Comparison of ENCODE assay signal across 19 mouse cellular contexts in genomic region chr17:10371472-10371871, GRCm38 (mm10). TPM values are rescaled to one million over a fixed set of nuclear protein-coding genes. Genes with fewer than 3 reads are reported as not detected.
A peak's percentile ranks its signal among the peaks of the same experiment; 100 is the strongest.
DNase-seq lines count a peak whose midpoint lies in the region; ATAC-seq and TF ChIP-seq lines count a peak whose summit lies in the region.
"Had no signal": no experiment of that assay in that cellular context is flagged by ENCODE, and none has a peak within 500 bp of the region (broad histone marks: within the 10 kb centered on the region; RNA-seq: fewer than 3 reads in every experiment).

No protein-coding gene starts in this region.

- TF ChIP-seq CTCF in kidney, adult 2 months (conservative IDR thresholded peaks at IDR 0.05; ENCODE audit: insufficient read depth, insufficient read length, low read depth, low read length), result no peak

- no peak overlapping the region for H3K4me3 ChIP-seq in kidney, adult 2 months (ENCODE audit: insufficient read depth, low read depth, low read length)
- no peak overlapping the region for H3K4me3 ChIP-seq in kidney, embryonic 16.5 days (ENCODE audit: low read length)
- no peak overlapping the region for H3K4me3 ChIP-seq in heart, embryonic 13.5 days
- no peak overlapping the region for H3K4me3 ChIP-seq in hindbrain, embryonic 11.5 days (ENCODE audit: low read depth, low read length)
- H3K4me3 ChIP-seq: hindbrain, embryonic 10.5 days; neural tube, embryonic 12.5 days; stomach, embryonic 15.5 days had no signal

- H3K4me2 ChIP-seq in kidney, embryonic 16.5 days (replicated peaks; ENCODE audit: low read depth, low read length), result no peak overlapping the region
- no peak overlapping the region for H3K4me2 ChIP-seq in heart, embryonic 13.5 days
- H3K4me2 ChIP-seq in hindbrain, embryonic 11.5 days (replicated peaks; ENCODE audit: low read depth, low read length), result no peak overlapping the region
- H3K4me2 ChIP-seq: lung, embryonic 14.5 days; neural tube, embryonic 12.5 days; stomach, embryonic 15.5 days had no signal

- 54% methylated on average over 8 of the region's 8 CpGs for WGBS in kidney, adult 2 months
- 62% methylated on average over 8 of the region's 8 CpGs for WGBS in kidney, embryonic 16.5 days
- 66% methylated on average over 8 of the region's 8 CpGs for WGBS in heart, embryonic 13.5 days
- 76% methylated on average over 8 of the region's 8 CpGs for WGBS in hindbrain, embryonic 11.5 days

- no peaks in the 10 kb centered on the region for H3K27me3 ChIP-seq in kidney, adult 2 months (replicated peaks; ENCODE audit: control insufficient read depth, insufficient read depth, low read length)
- no peaks in the 10 kb centered on the region for H3K27me3 ChIP-seq in kidney, embryonic 16.5 days (ENCODE audit: insufficient read depth, low read length)
- H3K27me3 ChIP-seq in heart, embryonic 13.5 days (replicated peaks), result no peaks in the 10 kb centered on the region
- H3K27me3 ChIP-seq in hindbrain, embryonic 11.5 days (ENCODE audit: control insufficient read depth, insufficient read depth, low read length), result no peaks in the 10 kb centered on the region
- H3K27me3 ChIP-seq: CH12.LX; neural tube, embryonic 12.5 days; stomach, embryonic 15.5 days had no signal

- H3K36me3 ChIP-seq in kidney, adult 2 months (ENCODE audit: control insufficient read depth, insufficient read depth, low read length), result no peaks in the 10 kb centered on the region
- H3K36me3 ChIP-seq in kidney, embryonic 16.5 days (ENCODE audit: insufficient read depth, low read length), result no peaks in the 10 kb centered on the region
- H3K36me3 ChIP-seq in heart, embryonic 13.5 days, result no peaks in the 10 kb centered on the region
- no peaks in the 10 kb centered on the region for H3K36me3 ChIP-seq in hindbrain, embryonic 11.5 days (ENCODE audit: control insufficient read depth, insufficient read depth, low read length)
- H3K36me3 ChIP-seq: hindbrain, embryonic 10.5 days; neural tube, embryonic 12.5 days; stomach, embryonic 15.5 days had no signal

- no peak for ATAC-seq in CD4-positive, CD25-positive, alpha-beta regulatory T cell, adult 4 months
- no peak for ATAC-seq in kidney, embryonic 16.5 days (ENCODE audit: low FRiP score, low TSS enrichment)
- ATAC-seq in heart, embryonic 13.5 days (ENCODE audit: extremely low read depth, insufficient number of reproducible peaks, low FRiP score, low TSS enrichment), result no peak
- ATAC-seq in monocyte, adult 5-6 weeks (replicated peaks; ENCODE audit: insufficient number of reproducible peaks, low FRiP score, low TSS enrichment, poor library complexity, severe bottlenecking), result 0 out of 2 replicates have a peak, but pooled peaks have one; percentile 37
- no peak for ATAC-seq in hindbrain, embryonic 11.5 days (ENCODE audit: low FRiP score)

- no peak for TF ChIP-seq POLR2A in kidney, adult 2 months (IDR thresholded peaks at IDR 0.05; ENCODE audit: low read depth, low read length)

- no peak overlapping the region for H3K9ac ChIP-seq in kidney, embryonic 16.5 days (replicated peaks; ENCODE audit: low read length)
- H3K9ac ChIP-seq in heart, embryonic 13.5 days, result no peak overlapping the region; the same call in 1 of the 2 replicates
- H3K9ac ChIP-seq in hindbrain, embryonic 11.5 days (ENCODE audit: low read depth, low read length), result no peak overlapping the region
- H3K9ac ChIP-seq: lung, embryonic 14.5 days; neural tube, embryonic 12.5 days; stomach, embryonic 15.5 days had no signal

- peak overlapping the region; percentile 5; the same call in 1 of the 2 replicates for H3K27ac ChIP-seq in kidney, adult 2 months (ENCODE audit: insufficient read depth, low read depth, low read length)
- H3K27ac ChIP-seq in kidney, embryonic 16.5 days (ENCODE audit: low read length), result no peak overlapping the region
- peak overlapping the region; percentile 91 for H3K27ac ChIP-seq in heart, embryonic 13.5 days (replicated peaks)
- no peak overlapping the region for H3K27ac ChIP-seq in hindbrain, embryonic 11.5 days (ENCODE audit: low read depth, low read length)
- H3K27ac ChIP-seq: neural tube, embryonic 12.5 days; stomach, embryonic 15.5 days had no signal

- no peaks in the 10 kb centered on the region for H3K9me3 ChIP-seq in kidney, embryonic 16.5 days (ENCODE audit: low read length)
- no peaks in the 10 kb centered on the region for H3K9me3 ChIP-seq in heart, embryonic 13.5 days
- no peaks in the 10 kb centered on the region for H3K9me3 ChIP-seq in hindbrain, embryonic 11.5 days (ENCODE audit: control insufficient read depth, low read length)
- H3K9me3 ChIP-seq: hindbrain, embryonic 10.5 days; neural tube, embryonic 12.5 days; stomach, embryonic 15.5 days had no signal

- H3K4me1 ChIP-seq in kidney, adult 2 months (ENCODE audit: control insufficient read depth, insufficient read depth, low read length), result no peaks in the 10 kb centered on the region
- H3K4me1 ChIP-seq in kidney, embryonic 16.5 days (ENCODE audit: insufficient read depth, low read length), result peaks cover 3% of the 10 kb centered on the region; the same call in 1 of the 2 replicates
- peaks cover 74% of the 10 kb centered on the region for H3K4me1 ChIP-seq in heart, embryonic 13.5 days
- peaks cover 6% of the 10 kb centered on the region; the same call in 1 of the 2 replicates for H3K4me1 ChIP-seq in hindbrain, embryonic 11.5 days (replicated peaks; ENCODE audit: control insufficient read depth, insufficient read depth, low read length)
- H3K4me1 ChIP-seq: stomach, embryonic 15.5 days had no signal

- DNase-seq in CD4-positive, CD25-positive, alpha-beta regulatory T cell, adult 2 months (ENCODE audit: low read depth, low spot score), result peak; percentile 7
- no peak for DNase-seq in kidney, adult 2 months
- no peak for DNase-seq in urinary bladder, postnatal 25 days (ENCODE audit: low spot score)
- DNase-seq in hindbrain, embryonic 11.5 days (ENCODE audit: low spot score), result no peak
- DNase-seq: adrenal gland, adult 8-10 months; cerebellum, adult 9-11 months; gastrocnemius, postnatal 14 days; liver; spleen, adult 18-20 months; thymus, adult 2 months had no signal

RNA-seq across cellular contexts. Expression of gene Qk, which starts 51.8 kb away (rescaled TPM):
- 10 to 100 TPM in 1 of 2 experiments, 1 to 10 TPM in 1; 9.8 to 16.3 TPM for polyA plus RNA-seq in CD4-positive, CD25-positive, alpha-beta regulatory T cell, adult 4 months (2017; shearing (Covaris generic))
- polyA plus RNA-seq in kidney, adult 2 months (2012; rRNA removed), result 115 and 121 TPM in 2 replicates
- polyA plus RNA-seq in kidney, embryonic 16.5 days (2015; fragmentation: Nextera tagmentation; extraction: Ambion mirVana), result 22.5 and 30.5 TPM in 2 replicates
- polyA plus RNA-seq in heart, embryonic 13.5 days (2015; fragmentation: Nextera tagmentation; extraction: Ambion mirVana), result 32.9 and 37.0 TPM in 2 replicates
- total RNA-seq in monocyte, adult 5-6 weeks (2017), result 117 to 144 TPM (median 122 TPM) in 3 replicates
- 64.2 and 76.5 TPM in 2 replicates for polyA plus RNA-seq in hindbrain, embryonic 11.5 days (2014; fragmentation: Nextera tagmentation; extraction: Ambion mirVana)

Comparison
In these comparisons a context has a peak if more than half of its experiments do, and no peak if none do; other contexts are left out.
1. H3K27ac ChIP-seq: peak in kidney, adult 2 months (single experiment) and heart, embryonic 13.5 days (single experiment); none in kidney, embryonic 16.5 days (single experiment) and hindbrain, embryonic 11.5 days (single experiment).